8 mouse cellular contexts compared by ENCODE assay signal in the genomic region with DNA sequence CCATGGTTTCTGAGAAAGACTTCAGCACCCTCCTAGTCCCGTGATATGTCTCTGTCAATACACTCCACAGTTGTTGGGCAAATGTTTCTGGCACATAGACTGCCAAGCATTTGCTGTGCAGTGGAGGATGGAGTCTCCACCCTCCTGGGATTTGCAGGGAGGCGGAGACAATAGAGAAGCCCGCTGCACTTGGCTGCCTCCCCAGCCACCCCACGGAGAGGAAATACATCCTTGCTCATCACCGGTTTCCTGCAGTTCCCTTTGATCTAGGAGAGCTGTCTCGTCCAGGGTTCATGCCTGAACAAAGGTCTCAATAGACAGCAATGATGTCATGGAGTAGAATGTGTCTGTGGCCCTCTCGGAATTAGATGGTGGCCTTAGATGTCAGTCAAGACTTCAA. TPM values are rescaled to one million over a fixed set of nuclear protein-coding genes. Genes with fewer than 3 reads are reported as not detected.
DNase-seq lines count a peak whose midpoint lies in the region; ATAC-seq and TF ChIP-seq lines count a peak whose summit lies in the region.

No protein-coding gene starts in this region.

- H3K9ac ChIP-seq in neural tube, embryonic 11.5 days (ENCODE audit: low read length): no peak overlapping the region
- no peak overlapping the region for H3K9ac ChIP-seq in midbrain, postnatal 0 days (replicated peaks; ENCODE audit: low read length, poor library complexity, severe bottlenecking)

- WGBS in neural tube, embryonic 11.5 days: 22% methylated on average over 7 of the region's 7 CpGs
- WGBS in midbrain, postnatal 0 days: 8% methylated on average over 7 of the region's 7 CpGs

- in situ Hi-C loops in Patski (cut with MboI; ENCODE audit: low pct_unique_long_range_greater_than_20kb): loop anchor here (5.0 to 10.0 kb wide), 3 partner anchors 37 to 125 kb away; a partner anchor contains a TSS

- POLR2A ChIA-PET in Patski (lab: Charles Lee): interaction anchor here (0.7 to 1.3 kb wide), 4 partner anchors 10 to 25 kb away, joined by 3 to 4 read pairs (median 3); no protein-coding TSS in a partner anchor

- no peaks in the 10 kb centered on the region for H3K36me3 ChIP-seq in neural tube, embryonic 11.5 days (ENCODE audit: control insufficient read depth, insufficient read depth, low read length)
- H3K36me3 ChIP-seq in midbrain, postnatal 0 days (ENCODE audit: insufficient read depth, low read length): no peaks in the 10 kb centered on the region

- peak; percentile 53 for DNase-seq in neural tube, embryonic 11.5 days (ENCODE audit: low spot score)
- no peak for DNase-seq in neural tube, embryonic 10.5 days (ENCODE audit: extremely low spot score, low spot score)
- peak; percentile 97 for DNase-seq in Patski (ENCODE audit: low read depth, low spot score)
- DNase-seq in kidney, adult 11 months: peak; percentile 80
- DNase-seq in midbrain, postnatal 0 days (ENCODE audit: low spot score): peak; percentile 61
- no peak for DNase-seq in spleen, postnatal 4 days (ENCODE audit: low spot score in 2 of 2)
- DNase-seq in natural killer cell, adult 2 months (ENCODE audit: low spot score in 2 of 2): no peak

- no peaks in the 10 kb centered on the region for H3K4me1 ChIP-seq in neural tube, embryonic 11.5 days (ENCODE audit: control insufficient read depth, insufficient read depth, low read length)
- peaks cover 14% of the 10 kb centered on the region for H3K4me1 ChIP-seq in embryonic fibroblast, embryonic 13.5 days (ENCODE audit: control insufficient read depth, insufficient read depth, low read length)
- H3K4me1 ChIP-seq in midbrain, postnatal 0 days (ENCODE audit: insufficient read depth, low read length): no peaks in the 10 kb centered on the region; the same call in 1 of the 2 replicates

- ATAC-seq in neural tube, embryonic 11.5 days (ENCODE audit: insufficient read depth, low FRiP score, low TSS enrichment): no peak
- ATAC-seq in Patski: peak; percentile 86
- ATAC-seq in midbrain, postnatal 0 days (ENCODE audit: low FRiP score): no peak

- 0 out of 2 replicates have a peak, but pooled peaks cover 3% of the 10 kb centered on the region for H3K27me3 ChIP-seq in neural tube, embryonic 11.5 days (ENCODE audit: control insufficient read depth, insufficient read depth, low read length)
- no peaks in the 10 kb centered on the region for H3K27me3 ChIP-seq in Patski
- H3K27me3 ChIP-seq in midbrain, postnatal 0 days (ENCODE audit: insufficient read depth, low read length): peaks cover 13% of the 10 kb centered on the region; the same call in 1 of the 2 replicates

- no peaks in the 10 kb centered on the region for H3K9me3 ChIP-seq in neural tube, embryonic 11.5 days (ENCODE audit: control insufficient read depth, low read length)
- no peaks in the 10 kb centered on the region for H3K9me3 ChIP-seq in midbrain, postnatal 0 days (ENCODE audit: low read length)

- no peak for TF ChIP-seq CTCF in Patski (IDR thresholded peaks at IDR 0.05)
- TF ChIP-seq CTCF in embryonic fibroblast, embryonic 13.5 days (IDR thresholded peaks at IDR 0.05; ENCODE audit: borderline replicate concordance, insufficient read depth, low read length): no peak
- TF ChIP-seq CTCF in midbrain, postnatal 0 days (IDR thresholded peaks at IDR 0.05): no peak

- H3K4me2 ChIP-seq in neural tube, embryonic 11.5 days (ENCODE audit: low read depth): no peak overlapping the region
- H3K4me2 ChIP-seq in midbrain, postnatal 0 days (ENCODE audit: low read depth, low read length, poor library complexity, severe bottlenecking): no peak overlapping the region

- no peak overlapping the region for H3K4me3 ChIP-seq in neural tube, embryonic 11.5 days (ENCODE audit: low read depth, low read length)
- H3K4me3 ChIP-seq in embryonic fibroblast, embryonic 13.5 days (ENCODE audit: insufficient read depth, low read length): no peak overlapping the region
- no peak overlapping the region for H3K4me3 ChIP-seq in midbrain, postnatal 0 days (ENCODE audit: low read depth, low read length)

- CTCF ChIA-PET in Patski (lab: Charles Lee): interaction anchor here (0.6 to 2.8 kb wide), 15 partner anchors 11 to 1056 kb away, joined by 3 to 15 read pairs (median 5); no protein-coding TSS in a partner anchor

- H3K27ac ChIP-seq in neural tube, embryonic 11.5 days (ENCODE audit: low read depth, low read length): no peak overlapping the region
- peak overlapping the region; percentile 71 for H3K27ac ChIP-seq in embryonic fibroblast, embryonic 13.5 days (ENCODE audit: insufficient read depth, low read length)
- no peak overlapping the region for H3K27ac ChIP-seq in midbrain, postnatal 0 days (ENCODE audit: low read depth, low read length)

- TF ChIP-seq POLR2A in embryonic fibroblast, embryonic 13.5 days (IDR thresholded peaks at IDR 0.05; ENCODE audit: low read depth, low read length): no peak

RNA-seq across cellular contexts. Expression of a gene that starts 4.9 kb away (rescaled TPM):
- 3.0 and 5.0 TPM in 2 replicates for polyA plus RNA-seq in neural tube, embryonic 11.5 days (2014; fragmentation: Nextera tagmentation; extraction: Ambion mirVana)
- polyA plus RNA-seq in Patski (2021): 96.2 TPM
- 36.4 and 73.4 TPM in 2 replicates for polyA plus RNA-seq in embryonic fibroblast, embryonic 13.5 days (2011; ENCODE audit: insufficient read length, low read depth, missing spikeins)
- total RNA-seq in midbrain, postnatal 0 days (2014; rRNA removed): 3.1 and 3.2 TPM in 2 replicates
- 1.8 and 2.0 TPM in 2 replicates for polyA plus RNA-seq in midbrain, postnatal 0 days (2015; fragmentation: Nextera tagmentation; extraction: Ambion mirVana)

RNA-seq across cellular contexts. Expression of a gene that starts 38.5 kb away (rescaled TPM):
- polyA plus RNA-seq in neural tube, embryonic 11.5 days (2014; fragmentation: Nextera tagmentation; extraction: Ambion mirVana): 16.1 and 17.0 TPM in 2 replicates
- 14.4 TPM for polyA plus RNA-seq in Patski (2021)
- polyA plus RNA-seq in embryonic fibroblast, embryonic 13.5 days (2011; ENCODE audit: insufficient read length, low read depth, missing spikeins): 6.3 and 6.5 TPM in 2 replicates
- total RNA-seq in midbrain, postnatal 0 days (2014; rRNA removed): 4.3 and 5.6 TPM in 2 replicates
- polyA plus RNA-seq in midbrain, postnatal 0 days (2015; fragmentation: Nextera tagmentation; extraction: Ambion mirVana): 3.7 and 5.6 TPM in 2 replicates

Comparison
In these comparisons a context has a peak if more than half of its experiments do, and no peak if none do; other contexts are left out.
1. DNase-seq: peak in neural tube, embryonic 11.5 days (single experiment), Patski (single experiment), kidney, adult 11 months (single experiment) and midbrain, postnatal 0 days (single experiment); none in neural tube, embryonic 10.5 days (single experiment), spleen, postnatal 4 days (0 of 2) and natural killer cell, adult 2 months (0 of 2).